Mouse (Mus musculus): ENCODE data around the gene Sun2. TPM values are rescaled to one million over a fixed set of nuclear protein-coding genes. Genes with fewer than 3 reads are reported as not detected.

The Sun2 gene
- total RNA-seq, 1 experiment from 2014 or later, result 61.1 TPM

DNA sequence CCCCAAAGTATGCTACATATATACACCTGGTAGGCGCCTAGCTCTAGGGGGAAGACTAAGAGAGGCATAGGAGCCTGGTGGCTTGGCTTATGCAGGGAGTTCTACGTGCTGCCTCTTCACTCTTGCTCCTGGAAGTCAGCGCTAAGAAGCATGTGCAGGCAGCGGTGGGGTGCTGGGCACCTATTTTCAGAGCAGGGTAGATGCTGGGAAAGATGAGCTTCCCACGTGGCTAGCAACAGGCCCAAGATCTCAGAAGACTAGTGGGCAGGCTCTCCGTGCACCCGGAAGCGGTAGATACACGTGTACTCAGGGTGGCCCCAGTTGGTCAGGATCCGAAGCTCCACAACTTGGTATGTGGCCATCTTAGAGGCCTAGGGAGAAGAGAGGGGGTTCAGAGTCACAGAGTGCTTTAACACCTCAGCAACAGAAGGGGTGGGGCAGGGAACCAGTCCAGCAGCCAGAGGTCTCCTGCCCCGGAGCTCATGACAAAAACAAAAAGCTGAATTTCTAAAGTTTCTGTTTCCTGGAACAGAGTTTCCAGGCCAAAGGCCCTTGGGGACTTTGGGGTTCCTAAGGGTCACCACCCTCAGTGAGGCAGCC is 17.0 kb downstream of the Sun2 start:
- DNase-seq, result no peak

DNA sequence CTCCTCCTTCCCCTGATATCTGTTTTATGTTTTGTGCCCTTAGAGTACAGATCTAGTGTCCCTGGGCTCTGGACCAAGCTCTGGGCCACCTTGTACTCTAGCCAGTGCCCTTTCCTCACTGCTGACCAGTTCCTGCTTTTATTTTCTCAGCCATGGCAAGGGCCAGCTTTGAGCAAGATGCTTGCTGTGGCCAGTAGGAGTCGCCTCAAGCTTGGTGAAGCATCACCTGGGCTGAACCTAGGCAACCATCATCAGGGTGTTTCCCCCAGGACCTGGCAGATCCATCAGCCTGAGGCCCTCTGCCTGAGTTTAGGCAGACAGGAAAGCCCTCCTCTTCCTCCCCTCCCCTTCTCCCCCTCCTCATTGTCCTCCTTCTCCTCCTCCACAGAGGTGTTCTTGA is 18.9 kb downstream of the Sun2 start:
- peak; percentile 75 for DNase-seq

DNA sequence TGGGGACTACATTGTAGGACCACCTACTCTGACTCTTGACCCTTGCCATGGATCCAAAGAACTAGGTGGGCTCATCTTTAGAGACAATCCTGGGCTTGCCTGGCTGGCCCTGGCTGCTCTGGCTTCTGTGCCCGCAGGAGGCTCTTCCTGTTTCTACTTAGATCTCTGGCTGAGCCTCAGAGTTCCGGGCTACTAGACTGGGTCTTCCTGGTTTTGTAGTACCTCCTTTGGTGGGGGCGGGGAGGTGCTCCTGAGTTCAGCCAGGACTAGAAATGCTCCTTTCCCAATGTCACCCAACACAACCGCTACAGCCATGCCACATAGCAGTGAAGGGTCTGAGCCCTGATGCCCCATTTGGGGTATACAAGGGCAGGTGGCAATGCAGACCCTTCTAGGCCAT is 21.5 kb downstream of the Sun2 start:
- DNase-seq, result no peak

DNA sequence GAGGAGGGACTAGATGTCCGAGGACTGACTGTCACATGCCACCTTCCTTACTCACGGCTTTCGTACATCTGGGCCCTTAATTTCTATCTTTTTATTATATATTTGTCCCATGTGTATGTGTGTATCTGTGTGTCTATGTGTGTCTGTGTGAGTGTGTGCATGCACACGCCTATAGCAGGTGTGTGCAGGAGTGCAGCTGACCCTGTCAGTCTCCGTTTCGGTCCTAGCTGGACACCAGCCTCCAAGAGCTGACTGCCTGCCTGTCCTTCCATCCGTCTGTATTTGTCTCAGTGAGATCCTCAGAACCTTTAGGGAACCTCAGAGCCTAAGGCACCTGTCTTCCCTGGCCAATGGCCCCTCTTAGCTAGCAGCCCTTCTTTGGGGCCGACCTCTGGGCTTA is 22.1 kb downstream of the Sun2 start:
- no peak for DNase-seq

DNA sequence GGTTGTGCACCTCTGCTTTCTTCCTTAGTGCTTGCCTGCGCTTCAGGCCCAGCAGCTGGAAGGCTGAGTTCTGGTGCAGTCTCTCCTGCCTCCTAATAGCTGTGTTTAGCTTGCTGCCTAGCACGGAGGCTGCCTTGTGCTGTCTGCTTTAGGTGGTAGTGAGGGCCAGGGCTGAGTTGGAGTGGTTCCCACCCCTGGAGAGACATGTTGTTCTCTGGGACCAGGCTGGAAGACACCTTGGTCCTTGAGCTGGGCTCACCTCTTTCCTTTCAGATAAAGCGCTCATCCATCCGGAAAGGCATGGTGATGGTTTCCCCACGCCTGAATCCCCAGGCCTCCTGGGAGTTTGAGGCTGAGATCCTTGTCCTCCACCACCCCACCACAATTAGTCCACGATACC is 25.6 kb downstream of the Sun2 start:
- no peak for DNase-seq

DNA sequence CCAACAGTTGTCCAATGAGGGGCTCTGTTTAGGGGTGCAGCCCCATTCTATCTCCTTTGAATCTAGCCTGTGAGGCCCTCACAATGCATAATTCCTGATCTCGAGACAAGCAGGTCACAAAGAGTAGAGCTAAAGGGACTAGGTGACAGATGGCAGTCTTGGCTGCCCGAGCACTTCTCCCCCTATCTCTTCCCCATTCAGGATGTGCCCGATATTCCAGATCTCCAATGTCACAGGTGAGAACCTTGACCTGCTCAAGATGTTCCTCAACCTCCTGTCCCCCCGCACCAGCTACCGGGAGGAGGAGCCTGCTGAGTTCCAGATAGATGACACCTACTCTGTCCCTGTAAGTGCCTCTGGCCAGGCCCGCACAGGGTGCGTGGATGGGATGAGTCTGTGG is 26.7 kb downstream of the Sun2 start:
- no peak for DNase-seq

DNA sequence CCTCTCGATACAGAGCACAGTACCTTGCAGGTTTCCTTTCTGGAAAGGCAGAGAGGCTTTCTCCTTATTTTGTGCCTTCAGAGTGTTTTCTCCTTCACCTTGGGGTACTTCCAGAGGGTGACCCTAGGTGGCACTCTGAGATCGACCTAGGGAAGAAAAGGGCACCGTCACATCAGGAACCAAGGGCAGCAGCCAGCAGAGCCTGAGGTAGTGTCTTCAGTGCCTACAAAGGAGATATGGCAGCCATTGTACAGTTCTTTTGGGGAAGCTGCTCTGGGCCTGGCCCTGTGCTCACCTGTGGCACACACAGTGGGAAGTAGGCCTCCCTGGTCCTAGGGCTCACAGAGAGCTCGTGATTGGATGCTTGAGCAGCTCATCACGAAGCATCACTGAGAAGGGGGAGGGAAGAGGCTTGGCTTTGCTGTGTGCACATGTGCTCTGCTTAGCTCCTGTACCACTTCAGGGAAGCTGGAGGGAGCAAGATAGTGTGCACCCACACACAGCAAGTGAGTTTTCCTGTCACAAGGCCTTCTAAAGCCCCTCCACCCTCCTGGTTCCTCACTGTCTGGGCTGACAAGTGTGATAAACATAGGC is 34.0 kb downstream of the Sun2 start:
- DNase-seq, result no peak

DNA sequence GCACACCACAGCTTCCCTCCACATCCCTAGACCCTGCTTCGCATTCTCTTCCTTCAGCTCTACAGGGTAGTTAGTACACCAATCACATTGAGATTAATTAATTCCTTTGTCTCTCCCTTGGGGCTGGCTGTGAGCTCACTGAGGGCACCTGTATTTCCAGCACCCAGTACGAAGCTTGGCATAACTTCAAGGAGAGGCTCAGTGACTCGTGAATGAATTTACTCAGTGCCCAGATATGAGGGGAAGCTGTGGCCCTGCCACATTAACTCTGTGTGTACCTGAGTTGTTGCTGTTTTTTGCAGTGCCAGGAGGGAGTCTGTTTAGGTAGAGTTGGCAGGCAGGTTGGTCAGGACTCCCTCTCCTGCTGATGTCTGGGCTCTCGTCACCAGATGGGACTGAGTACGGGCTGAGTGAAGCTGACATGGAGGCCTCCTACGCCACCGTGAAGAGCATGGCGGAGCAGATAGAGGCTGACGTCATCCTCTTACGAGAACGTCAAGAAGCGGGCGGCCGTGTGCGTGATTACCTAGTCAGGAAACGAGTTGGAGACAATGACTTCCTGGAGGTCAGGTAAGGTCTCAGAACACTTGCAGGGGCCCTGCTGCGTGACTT is 35.6 kb downstream of the Sun2 start:
- DNase-seq, result no peak

DNA sequence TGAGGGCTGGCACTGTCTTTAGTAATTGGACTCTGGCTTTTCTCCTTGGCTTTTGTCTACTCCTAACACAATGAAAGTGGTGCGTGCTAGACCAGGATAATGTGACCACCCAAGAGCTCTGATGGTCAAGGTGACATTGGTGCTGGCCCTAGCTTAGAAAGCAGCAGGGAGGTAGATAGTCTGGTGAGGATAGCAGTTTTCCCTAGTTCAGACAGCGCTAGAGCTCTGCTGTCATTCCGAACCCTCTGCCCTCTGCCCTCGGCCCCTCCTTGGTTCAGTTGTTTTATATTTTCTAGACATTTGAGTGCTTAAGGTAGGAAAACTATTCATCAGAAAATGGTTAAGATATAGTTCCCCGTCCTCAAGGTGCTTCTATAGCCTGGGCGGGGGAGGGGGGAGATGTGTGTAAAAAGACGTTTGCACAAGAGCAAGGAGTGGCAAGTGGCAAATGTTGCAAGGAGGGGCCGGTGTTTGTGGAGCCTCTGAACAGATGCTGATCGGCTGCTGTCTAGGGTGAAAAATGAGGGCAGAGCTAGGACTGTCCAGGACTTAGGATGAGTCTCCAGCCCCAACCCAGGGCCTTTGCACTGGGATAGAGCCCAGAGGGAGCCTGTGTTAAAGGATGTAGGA is 44.7 kb downstream of the Sun2 start:
- no peak for DNase-seq

DNA sequence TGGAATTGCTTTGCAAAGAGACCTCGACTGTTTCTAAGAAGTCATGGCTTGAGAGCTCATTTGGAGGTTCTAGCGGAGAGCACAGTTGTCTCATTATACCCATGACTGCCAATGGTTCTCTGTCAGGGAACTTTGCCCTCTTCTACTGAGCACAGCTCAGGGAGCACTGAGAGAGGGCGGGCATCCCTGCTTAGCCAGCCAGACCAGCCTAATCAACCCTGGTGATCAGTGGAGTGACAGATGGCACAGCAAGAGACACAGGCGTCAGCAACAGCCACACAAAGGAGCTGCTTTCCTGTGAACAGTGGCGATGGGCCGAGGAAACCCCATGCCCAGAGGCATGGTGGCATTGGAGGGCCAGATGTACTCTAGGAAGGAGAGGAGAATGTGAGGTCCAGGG is 45.3 kb downstream of the Sun2 start:
- DNase-seq, result no peak

DNA sequence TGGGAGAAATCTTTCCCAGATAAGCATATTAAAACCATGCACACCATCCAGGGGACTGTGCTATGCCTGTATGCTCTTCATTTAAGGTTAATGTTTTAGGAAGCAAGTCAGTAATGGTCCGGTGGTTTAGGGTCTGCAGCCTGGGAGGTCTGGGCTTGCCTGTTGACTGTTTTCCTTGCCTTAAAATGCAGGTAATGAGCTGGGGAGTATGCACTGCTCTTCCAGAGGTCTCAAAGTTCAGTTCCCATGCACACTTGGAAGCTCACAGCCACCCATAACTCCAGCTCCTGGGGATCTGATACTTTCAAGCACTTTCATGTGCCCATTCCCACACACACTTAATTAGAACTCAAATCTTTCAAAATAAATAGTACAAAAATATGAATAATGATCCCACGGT is 45.8 kb downstream of the Sun2 start:
- DNase-seq, result no peak

DNA sequence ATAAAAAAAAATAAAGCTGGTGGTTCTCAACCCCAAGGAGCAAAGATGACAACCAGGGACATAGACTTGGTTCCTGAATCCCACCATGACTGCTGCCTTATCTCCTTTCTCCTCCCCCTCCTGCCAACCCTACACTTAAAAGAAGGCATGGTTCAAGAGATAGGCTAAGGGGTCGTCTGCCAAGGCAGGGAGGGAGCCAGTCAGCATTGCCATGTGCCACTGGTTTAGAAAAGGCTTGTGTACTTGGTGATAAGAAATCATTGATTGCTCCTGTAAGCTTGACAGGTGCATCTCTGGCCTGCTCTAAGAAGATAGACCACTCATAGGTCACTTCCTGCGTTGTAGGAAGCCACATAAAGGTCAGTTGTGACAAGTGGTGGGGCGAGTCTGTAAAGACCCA is 46.8 kb downstream of the Sun2 start:
- no peak for DNase-seq

DNA sequence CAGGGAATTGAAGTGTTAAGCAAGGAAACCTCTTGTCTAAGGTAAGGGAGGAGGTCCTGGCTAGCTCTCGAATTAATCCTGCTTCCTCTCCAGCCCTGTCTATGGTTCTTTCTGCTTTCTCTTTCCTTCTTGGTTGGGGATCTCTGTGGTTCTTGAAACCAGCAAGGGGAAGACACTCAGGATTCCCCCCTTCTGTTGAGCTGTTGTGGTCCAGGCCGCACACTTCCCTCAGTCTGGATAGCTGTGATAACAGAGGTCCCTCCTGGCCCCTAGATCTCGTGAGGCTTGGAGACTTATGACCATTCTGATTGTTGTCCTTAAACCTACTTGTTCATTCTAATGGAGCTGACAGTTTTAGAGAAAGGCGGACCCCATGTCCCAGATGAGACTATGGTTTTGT is 47.8 kb downstream of the Sun2 start:
- no peak for DNase-seq

DNA sequence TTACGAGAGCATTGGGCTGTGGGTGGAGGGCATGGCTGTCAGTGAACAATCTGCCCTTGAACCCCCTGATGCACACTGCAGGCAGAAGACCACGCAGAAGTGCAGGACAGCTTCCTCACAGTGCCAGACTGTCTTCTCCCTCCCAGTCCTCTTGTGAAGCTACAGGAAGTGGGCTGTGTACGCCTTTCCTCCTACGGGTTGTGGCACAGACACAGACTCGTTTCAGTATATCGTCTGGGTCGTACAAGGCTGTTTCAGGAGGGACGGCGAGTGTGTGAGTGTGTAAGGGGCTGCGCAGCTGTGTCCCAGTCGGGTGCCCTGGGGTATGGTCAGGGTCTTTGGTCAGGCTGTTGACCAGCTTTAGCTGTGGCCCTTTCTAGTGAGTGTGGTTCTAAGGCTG is 48.6 kb downstream of the Sun2 start:
- DNase-seq, result no peak

DNA sequence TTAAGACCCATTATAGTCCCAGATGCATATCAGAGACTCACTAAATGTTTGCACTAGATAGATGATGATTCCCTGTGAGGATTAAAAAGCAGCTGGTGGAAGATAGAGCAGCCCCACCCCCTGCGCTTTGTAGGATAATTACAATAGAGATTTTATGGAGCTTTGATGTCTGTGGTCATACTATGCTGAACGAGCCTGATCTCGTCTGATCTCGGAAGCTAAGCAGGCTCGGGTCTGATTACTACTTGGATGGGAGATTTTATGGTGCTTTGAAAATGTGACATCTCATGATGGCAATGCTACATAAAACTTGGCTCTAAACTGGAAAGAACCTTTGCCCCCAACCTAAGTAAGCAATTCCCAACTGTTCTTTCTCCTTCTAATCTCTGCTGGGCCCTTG is 50.0 kb downstream of the Sun2 start:
- no peak for DNase-seq

DNA sequence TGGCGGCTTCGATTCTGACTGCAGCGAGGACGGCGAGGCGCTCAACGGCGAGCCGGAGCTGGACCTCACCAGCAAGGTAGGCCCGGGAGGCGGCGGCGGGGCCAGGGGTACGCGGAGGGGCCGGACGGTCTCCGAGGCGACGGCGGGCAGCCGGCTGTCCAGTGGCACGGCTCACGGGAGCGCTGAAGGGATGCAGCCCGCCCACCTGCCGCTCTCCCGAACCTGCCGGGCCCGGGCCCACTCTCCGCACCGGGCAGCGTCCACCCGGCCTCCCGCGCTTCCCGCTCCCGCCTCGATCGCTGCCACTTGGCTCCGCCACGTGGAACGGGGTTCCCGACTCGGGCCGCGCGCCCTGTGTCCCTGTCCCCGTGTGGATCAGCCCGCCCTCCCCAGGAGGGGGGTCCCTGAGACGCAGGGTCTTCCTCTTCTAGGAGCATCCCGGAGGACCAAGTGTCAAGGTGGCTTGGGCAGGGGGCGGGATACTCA is 51.3 kb downstream of the Sun2 start:
- DNase-seq, result no peak

DNA sequence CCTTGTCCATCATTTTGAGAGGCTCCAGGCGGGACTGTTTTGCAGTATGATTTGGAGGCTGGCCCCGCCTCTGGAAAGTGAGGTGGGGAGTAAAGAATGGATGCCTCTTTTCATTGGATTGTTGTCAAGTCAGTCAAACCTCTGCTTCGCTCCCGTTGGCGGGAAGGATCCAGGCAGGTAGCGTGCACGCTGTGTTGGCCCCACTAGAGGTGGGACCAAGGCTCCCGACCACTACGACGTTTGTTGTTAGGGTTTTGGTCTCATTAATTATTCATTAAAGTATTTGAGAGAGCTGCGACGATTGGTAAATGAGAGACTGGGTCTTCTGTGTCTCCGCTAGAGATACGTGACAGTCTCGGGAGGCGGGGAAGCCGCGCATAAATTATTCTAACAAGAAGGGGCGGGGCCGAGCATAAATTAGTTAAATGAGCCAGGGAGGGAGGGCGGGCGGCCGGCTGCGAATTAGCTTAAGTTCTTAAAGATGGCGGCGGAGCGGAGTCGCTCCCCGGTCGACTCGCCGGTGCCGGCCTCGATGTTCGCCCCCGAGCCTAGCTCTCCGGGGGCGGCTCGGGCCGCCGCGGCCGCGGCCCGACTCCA is 51.8 kb downstream of the Sun2 start, which contains the start of gene Gtpbp1:
Gene Gtpbp1, plus strand, starts transcription at position 420 of the 597 bp plus-strand sequence.
- DNase-seq, result peak; percentile 97

DNA sequence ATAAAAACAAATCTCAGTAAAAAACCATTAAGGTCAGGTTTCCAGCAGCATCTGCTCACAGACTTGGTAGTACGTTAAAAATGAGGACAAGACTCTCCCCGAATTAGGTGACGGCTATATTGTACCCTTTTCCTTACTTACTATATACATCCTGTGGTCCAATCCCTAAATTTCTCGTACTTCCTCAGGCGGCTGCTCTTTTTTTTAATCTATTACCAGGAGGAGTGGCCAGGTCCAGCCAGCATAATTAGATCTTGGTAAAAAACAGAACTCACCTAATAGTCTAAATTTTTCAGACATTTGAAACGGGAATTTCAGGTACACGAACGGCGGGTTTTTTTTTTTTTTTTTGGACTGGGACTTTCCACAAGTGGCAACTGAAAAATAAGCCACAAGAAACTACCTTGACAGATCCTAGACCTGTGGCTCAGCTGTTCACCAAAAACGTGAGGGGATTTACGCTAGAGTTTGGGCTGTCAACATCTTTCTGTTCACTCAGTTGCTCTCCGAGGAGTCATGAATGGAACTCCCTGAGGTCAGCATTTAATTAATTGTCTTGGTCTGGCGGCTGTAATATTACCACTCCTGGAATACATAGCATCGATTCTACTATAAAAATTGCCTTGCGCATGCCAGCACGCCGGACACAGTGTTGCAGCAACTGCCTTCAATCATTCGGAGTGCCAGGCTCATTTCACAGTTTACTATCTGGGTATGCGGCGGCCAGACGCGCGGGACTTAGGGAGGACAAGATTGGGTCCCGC is 52.5 kb downstream of the Sun2 start:
- DNase-seq, result no peak

DNA sequence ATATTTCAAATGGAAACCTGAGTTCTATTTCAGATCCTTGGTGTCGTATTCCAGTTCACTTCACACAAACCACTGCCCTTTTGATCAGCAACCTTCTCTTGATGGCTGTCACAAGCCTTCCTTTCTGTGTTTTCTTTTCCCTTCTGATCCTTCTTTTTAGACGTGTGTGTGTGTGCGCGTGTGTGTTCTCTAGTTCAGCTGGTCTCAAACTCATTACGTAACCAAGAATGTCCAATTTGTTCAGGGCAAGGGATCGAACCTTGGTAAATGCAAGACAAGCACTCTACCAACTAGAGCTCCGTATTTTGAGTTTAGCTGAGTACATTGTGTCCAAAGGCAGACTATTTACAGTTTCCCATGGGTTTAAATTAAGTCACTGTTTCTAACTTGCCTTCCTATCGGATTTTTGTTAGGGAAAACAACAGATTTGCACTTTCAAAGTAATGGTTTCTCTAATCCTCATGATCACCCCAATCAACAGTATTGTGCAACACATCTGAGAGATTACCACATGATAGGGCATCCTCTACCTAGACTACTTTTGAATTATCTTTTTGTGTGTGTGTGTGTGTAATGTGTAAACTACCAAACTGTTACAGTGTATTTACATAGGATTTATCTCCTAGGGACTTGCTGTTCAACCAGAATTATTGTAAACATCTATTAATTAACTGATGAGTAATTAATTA is 53.9 kb downstream of the Sun2 start:
- DNase-seq, result no peak

DNA sequence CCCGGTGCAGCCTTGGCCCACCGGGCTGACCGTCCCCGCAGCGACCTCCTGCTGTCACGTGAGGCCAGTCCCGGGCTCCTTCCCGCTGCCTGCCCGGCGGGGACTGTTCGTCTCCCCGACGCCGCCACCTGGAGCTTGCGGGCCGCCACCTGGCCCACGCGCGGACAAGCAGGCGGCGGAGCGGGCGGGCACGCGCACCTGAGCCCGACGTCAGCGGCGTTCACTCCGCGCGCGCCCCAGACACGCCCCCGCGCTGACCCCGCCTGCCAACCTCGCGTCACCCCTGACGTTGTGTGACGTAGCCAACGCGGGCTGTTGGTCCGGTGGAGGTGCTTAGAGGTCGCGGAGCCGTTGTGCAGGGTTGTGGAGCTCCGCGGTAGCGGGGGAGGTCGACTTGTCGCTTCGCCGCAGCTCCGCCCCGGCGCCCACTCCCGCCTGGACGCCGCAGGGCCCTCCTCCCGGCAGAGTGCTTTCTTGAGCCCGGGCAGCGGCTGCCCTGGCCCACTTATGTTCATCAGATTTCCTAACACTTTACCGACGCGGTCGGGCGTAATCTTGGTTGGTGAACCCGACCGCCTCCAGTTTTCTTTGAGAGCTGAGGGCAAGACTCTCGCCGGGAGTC is 54.6 kb downstream of the Sun2 start, which contains the start of gene Josd1:
Gene Josd1, minus strand, starts transcription at position 274 of the 622 bp plus-strand sequence.
- DNase-seq, result peak; percentile 98

DNA sequence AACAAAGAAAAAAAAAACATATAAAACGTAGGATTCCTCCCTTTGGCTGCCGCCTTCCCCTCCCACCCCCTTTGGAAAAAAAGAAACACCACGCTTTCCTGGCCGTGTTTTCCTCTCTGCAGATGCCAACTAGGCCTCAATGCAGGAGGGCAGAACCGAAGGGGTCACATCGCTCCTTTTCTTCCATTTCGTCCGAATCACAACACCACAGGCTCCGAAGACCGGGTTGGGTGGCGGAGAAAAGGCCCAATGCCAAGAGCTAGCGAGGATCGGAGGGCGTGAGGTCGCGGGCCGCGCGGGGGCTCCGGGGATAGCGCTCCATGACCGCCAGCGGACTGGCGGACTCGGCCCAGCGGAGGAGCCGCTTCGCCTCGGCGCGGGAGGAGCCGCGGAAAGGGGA is 55.2 kb downstream of the Sun2 start:
- DNase-seq, result peak; percentile 64

All from adrenal gland, postnatal 14 days (tissue).